Mouse (Mus musculus): Measurements from ENCODE around the gene Clec4f.
"Not testable (repeated sequence)": the region's sequence is repeated elsewhere in the genome, so short reads cannot be mapped to it uniquely, and the experiment has no call there.

Clec4f gene

DNA sequence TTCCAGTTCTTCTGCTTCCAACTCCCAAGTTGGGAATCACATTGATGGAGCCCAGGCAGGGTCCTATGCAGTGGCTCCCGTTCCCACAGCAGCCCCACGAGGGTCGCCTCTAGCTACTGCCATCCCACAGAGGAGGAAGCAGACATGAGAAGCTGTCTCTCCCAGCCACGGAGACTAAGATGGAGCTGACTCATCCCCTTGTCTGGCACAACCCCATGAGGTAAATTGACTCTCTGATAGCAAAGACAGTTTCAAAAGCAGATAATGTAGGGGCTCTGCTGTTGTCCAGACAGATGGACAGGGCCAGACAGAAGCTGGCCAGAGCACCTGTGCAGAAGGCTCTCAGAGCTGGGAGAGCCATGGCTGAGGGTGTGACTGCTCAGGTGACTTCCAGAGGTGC, 21.4 kb downstream of the Clec4f start:
- DNase-seq (ENCODE audit: low read depth in 2 of 2, low spot score in 2 of 2): not testable (repeated sequence)

- DNase-seq (ENCODE audit: low read depth in 2 of 2, low spot score in 2 of 2): not testable (repeated sequence)
Measured at GRCm38 (mm10) chr6:83634106-83634505, 21.9 kb downstream of the Clec4f start.

DNA sequence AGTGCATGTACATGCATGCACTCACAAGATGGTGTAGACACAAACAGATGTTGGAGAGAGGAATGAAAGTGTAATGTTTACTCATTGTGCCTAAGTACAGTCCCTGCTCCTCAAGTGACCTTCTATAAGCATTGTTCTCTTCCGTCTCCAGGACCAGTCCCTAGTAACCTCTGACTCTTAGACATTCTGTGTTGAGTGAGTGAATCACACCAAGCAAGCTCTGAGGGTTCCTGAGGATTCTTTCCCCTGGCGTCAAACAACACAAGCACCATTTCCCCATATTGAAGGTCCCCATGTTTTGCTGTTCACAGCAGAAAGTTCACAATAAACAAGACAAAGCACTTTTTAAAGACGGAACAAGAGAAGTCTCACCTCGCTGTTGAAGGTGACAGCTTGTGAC, 24.2 kb downstream of the Clec4f start:
- no peak for DNase-seq (ENCODE audit: low read depth in 2 of 2, low spot score in 2 of 2)

DNA sequence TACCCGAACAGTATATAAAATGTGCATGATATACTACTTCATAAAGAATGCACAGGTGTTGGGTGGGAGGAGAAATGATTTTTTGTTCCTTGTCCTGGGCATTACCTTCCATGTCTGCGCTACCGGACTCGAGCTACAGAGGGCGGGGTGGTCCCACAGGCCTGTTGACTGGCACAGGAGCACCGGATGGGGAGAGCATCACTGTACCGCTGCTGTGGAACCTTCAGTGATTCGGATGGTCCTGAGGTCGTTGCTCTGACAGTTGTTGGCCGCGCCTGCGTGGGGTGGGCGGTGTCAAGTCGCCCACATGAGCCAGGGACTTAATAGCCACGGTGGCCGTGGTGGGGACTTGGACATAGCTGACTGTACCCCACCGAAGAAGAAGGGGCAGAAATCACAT, 29.2 kb downstream of the Clec4f start:
- no peak for DNase-seq (ENCODE audit: low read depth in 2 of 2, low spot score in 2 of 2)

GRCm38 (mm10) chr6:83619955-83620354, 36.0 kb downstream of the Clec4f start:
- no peak for DNase-seq (ENCODE audit: low read depth in 2 of 2, low spot score in 2 of 2)

DNA sequence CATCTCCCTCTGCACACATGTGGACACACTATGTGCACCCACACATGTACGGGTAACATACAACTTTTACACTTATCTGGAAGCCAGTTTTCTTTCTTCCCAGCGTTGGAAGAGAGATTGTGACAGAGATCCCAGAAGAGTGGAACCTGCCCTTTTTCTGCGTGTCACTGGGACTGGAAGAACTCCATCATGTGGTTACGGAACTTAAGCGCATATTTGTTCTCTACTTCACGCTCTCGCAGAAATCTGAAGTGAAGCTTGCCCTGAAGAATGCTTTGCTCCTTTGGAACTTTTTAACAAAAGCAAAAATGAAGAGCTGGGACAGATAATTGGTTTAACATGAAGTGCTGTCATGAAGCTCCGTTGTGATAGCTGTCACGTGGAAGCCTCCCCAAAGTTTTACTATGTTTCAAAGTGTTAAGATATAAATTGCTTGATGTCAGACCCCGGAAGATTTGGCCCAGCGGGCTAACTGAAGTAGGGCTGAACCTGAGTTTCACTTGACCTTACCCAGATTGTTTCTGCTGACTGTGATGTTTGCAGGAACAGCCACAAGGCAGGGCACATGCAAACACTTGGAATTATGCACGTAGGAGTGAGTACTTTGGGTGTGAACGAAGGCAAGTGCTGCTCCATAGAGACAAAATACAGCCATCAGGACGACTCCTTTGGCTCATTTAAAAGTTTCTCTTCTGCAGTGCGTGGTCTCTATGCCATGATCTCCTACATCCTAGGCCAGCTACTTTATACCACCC, 38.2 kb downstream of the Clec4f start:
- DNase-seq (ENCODE audit: low read depth in 2 of 2, low spot score in 2 of 2): no peak

GRCm38 (mm10) chr6:83616512-83616911, 39.5 kb downstream of the Clec4f start:
- no peak for DNase-seq (ENCODE audit: low read depth in 2 of 2, low spot score in 2 of 2)

GRCm38 (mm10) chr6:83614469-83614868, 41.5 kb downstream of the Clec4f start:
- no peak for DNase-seq (ENCODE audit: low read depth in 2 of 2, low spot score in 2 of 2)

DNA sequence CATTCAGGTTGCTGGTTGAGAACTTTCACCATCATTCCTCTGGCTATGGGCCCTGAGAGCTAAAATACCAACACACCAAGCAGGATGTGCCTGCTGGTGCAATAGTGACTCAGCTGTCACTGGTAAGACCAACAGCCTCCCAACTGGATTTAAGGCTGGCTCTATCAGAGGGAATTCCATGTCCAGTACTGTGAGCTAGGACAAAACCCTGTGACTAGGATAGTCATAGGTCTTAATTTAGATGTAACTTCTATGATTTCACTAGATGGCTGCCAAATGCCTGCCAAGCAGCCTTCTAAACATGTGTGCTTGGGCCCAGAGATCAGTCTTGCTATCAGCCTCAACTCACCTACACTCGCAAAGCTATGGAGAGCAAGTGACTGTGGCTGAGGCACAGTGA, 43.0 kb downstream of the Clec4f start:
- DNase-seq (ENCODE audit: low read depth in 2 of 2, low spot score in 2 of 2): no peak

DNA sequence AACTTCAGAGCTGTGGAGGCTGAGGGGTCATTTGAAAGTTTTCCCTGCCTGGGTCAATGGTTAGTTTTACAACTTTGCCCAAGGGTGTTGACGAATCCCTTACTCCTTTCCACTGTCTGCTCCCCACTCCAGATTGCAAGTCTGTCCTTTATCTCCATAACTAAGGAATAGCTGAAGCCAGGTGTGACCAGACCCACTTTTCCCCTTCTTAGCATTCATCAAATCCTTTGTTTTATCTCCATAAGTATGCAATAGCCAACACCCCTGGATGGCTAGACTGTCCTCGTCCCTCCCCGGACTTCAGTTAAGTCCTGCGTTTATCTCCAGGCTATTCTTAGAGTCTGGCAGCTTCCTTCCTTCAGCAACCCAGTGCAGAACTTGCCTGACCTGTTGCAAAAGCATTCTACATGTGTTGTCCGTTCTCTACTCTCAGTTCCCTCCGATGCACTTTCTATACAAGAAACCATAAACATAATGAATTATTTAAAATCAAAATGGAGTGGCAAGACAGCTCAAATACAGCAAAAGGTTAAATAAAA, 56.3 kb downstream of the Clec4f start:
- DNase-seq (ENCODE audit: low read depth in 2 of 2, low spot score in 2 of 2): no peak

- DNase-seq (ENCODE audit: low read depth in 2 of 2, low spot score in 2 of 2): no peak
Measured at GRCm38 (mm10) chr6:83599060-83599550, 56.9 kb downstream of the Clec4f start.

- DNase-seq (ENCODE audit: low read depth in 2 of 2, low spot score in 2 of 2): peak; percentile 26 to 60
Measured at GRCm38 (mm10) chr6:83598646-83599045, 57.3 kb downstream of the Clec4f start.

- DNase-seq (ENCODE audit: low read depth in 2 of 2, low spot score in 2 of 2): no peak
Measured at GRCm38 (mm10) chr6:83597988-83598387, 58.0 kb downstream of the Clec4f start.

DNA sequence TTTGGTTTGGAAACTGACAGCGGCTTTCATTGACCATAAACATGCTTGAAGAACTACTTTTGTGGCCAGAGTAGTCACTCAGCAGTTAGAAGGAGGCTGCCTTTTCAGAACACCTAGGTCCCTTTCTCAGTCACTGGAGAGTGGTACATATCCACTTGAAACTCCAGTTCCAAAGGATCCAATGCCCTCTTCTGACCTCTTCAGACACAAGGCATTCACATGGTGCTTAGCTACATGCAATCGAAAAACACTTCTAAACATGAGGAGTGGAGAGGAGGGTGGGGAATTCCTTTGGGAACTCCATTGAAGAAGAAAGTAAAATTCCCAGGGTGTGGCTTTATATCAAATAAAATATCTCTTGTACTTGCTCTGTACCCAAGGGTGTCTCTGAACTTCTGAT, 61.0 kb downstream of the Clec4f start:
- no peak for DNase-seq (ENCODE audit: low read depth in 2 of 2, low spot score in 2 of 2)
